Mouse (Mus musculus): Measurements from ENCODE around the gene Rnf227. TPM values are rescaled to one million over a fixed set of nuclear protein-coding genes. Genes with fewer than 3 reads are reported as not detected.
A peak's percentile ranks its signal among the peaks of the same experiment; 100 is the strongest.

Gene Rnf227
- total and polyA plus RNA-seq, 2 experiments from 2014 or later, result 127 to 241 TPM

GRCm38 (mm10) chr11:69366157-69366854 is 26.0 kb downstream of the Rnf227 start:
- ATAC-seq, result peak; percentile 81

DNA sequence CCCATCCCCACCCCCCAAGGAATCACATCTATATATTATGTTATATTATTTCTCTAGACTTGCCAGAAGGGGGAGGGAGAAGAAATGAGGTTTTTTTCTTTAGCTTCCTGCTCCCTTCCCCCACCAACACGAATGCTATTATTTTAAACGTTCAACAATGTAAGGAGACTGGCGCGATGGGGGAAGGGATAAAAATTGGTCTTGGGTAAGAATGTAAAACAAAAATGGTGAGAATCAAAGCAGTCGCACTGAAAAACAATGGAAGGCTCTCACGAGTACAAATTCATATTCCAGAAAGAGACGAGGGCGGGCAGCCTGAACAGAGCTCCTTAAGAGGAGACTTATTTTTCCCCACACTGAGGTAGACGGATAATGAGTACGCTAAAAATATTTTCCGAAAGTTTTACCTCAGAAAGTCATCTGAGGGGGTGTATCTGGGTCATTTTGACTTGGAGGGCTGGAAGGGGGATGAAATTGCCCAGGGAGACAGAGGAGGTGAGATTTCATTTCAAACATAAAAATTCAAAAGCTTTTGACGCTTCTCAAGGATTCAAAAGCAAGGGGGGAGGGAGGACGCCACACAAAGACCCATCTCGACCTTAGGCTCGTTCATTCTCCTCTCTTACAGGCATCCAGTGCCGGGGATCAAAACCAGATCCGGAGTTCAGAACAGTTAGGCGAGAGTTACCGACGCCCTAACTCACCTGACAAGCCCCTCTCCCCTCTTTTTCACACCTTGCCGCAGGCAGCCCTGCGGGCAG is 26.8 kb downstream of the Rnf227 start:
- Histone ChIP-seq H3K4me3 (ENCODE audit: low read length) (peak overlapping the region; percentile 79), H3K27ac (peak overlapping the region; percentile 88), H3K9me3 (ENCODE audit: low read length) (no peaks in the 10 kb centered on the region), H3K4me2 (ENCODE audit: low read depth, low read length) (peak overlapping the region; percentile 93), H3K4me1 (ENCODE audit: insufficient read depth, low read length) (peaks cover 29% of the 10 kb centered on the region), H3K9ac (replicated peaks; ENCODE audit: low read length) (peak overlapping the region; percentile 99), H3K27me3 (ENCODE audit: insufficient read depth, low read length) (no peaks in the 10 kb centered on the region), H3K36me3 (ENCODE audit: insufficient read depth, low read length) (peaks cover 3% of the 10 kb centered on the region; the same call in 1 of the 2 replicates)
- DNase-seq (ENCODE audit: low spot score), result no peak
- ATAC-seq, result no peak
- TF ChIP-seq CTCF (IDR thresholded peaks at IDR 0.05; ENCODE audit: low read depth), result no peak
- under 1% methylated on average over 22 of the region's 22 CpGs for WGBS

More at GRCm38 (mm10) chr11:69366157-69366854, 26.0 kb downstream of the Rnf227 start:
- peak; percentile 31 for TF ChIP-seq CTCF (IDR thresholded peaks at IDR 0.05; ENCODE audit: low read depth)
- peak overlapping the region; percentile 93 for H3K4me2 ChIP-seq (ENCODE audit: low read depth, low read length)
- H3K9me3 ChIP-seq (ENCODE audit: low read length), result no peaks in the 10 kb centered on the region
- peaks cover 7% of the 10 kb centered on the region; the same call in 1 of the 2 replicates for H3K36me3 ChIP-seq (ENCODE audit: insufficient read depth, low read length)
- H3K9ac ChIP-seq (replicated peaks; ENCODE audit: low read length), result peak overlapping the region; percentile 99
- peak; percentile 97 for DNase-seq (ENCODE audit: low spot score)
- H3K27ac ChIP-seq, result peak overlapping the region; percentile 88
- 1% methylated on average over 26 of the region's 26 CpGs for WGBS
- H3K4me3 ChIP-seq (ENCODE audit: low read length), result peak overlapping the region; percentile 79
- H3K27me3 ChIP-seq (ENCODE audit: insufficient read depth, low read length), result no peaks in the 10 kb centered on the region
- peaks cover 28% of the 10 kb centered on the region for H3K4me1 ChIP-seq (ENCODE audit: insufficient read depth, low read length)

DNA sequence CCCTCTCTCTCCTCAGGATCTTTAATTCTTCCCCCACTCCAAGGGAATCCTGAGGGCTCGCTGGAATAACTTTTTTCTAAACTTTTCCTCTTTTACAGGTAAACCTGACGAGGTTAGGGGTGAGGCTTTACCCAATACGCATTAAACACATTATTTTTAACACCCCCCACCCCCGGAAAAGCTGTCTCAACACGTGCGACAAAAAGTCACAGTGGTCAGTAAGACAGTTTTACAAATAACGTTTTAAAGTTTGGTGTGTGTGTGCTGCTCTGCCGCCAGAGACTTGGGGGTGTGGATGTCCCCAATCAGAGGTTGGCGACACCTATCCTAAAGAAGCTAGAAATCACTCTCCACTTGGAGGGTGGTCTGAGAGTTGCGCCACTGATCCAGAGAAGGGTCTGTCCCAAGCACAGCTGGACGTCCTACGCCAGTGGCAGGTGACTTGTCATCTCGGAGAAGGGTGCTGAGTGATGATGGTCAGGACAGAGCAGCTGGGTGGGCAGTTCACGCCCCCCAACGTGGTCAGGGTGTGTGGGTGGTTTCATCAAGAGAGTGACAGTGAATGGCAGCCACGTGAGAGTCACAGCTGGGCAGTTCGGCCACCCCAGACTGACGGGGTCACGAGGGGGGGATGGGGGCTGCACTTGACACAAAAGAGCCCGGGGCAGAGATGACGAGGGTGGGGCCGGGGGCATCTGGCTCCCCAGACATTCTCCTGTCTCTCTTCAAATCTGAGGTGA is 27.5 kb downstream of the Rnf227 start:
- H3K9me3 ChIP-seq (ENCODE audit: low read length), result no peaks in the 10 kb centered on the region
- H3K27me3 ChIP-seq (ENCODE audit: insufficient read depth, low read length), result no peaks in the 10 kb centered on the region
- TF ChIP-seq CTCF (IDR thresholded peaks at IDR 0.05; ENCODE audit: low read depth), result no peak
- H3K27ac ChIP-seq, result peak overlapping the region; percentile 98
- H3K4me2 ChIP-seq (ENCODE audit: low read depth, low read length), result peak overlapping the region; percentile 93
- peaks cover 3% of the 10 kb centered on the region; the same call in 1 of the 2 replicates for H3K36me3 ChIP-seq (ENCODE audit: insufficient read depth, low read length)
- H3K4me1 ChIP-seq (ENCODE audit: insufficient read depth, low read length), result peaks cover 29% of the 10 kb centered on the region
- DNase-seq (ENCODE audit: low spot score), result peak; percentile 20
- peak; percentile 10; the same call in 1 of the 2 replicates for ATAC-seq
- peak overlapping the region; percentile 79 for H3K4me3 ChIP-seq (ENCODE audit: low read length)
- WGBS, result under 1% methylated on average over 22 of the region's 22 CpGs
- H3K9ac ChIP-seq (replicated peaks; ENCODE audit: low read length), result peak overlapping the region; percentile 99

DNA sequence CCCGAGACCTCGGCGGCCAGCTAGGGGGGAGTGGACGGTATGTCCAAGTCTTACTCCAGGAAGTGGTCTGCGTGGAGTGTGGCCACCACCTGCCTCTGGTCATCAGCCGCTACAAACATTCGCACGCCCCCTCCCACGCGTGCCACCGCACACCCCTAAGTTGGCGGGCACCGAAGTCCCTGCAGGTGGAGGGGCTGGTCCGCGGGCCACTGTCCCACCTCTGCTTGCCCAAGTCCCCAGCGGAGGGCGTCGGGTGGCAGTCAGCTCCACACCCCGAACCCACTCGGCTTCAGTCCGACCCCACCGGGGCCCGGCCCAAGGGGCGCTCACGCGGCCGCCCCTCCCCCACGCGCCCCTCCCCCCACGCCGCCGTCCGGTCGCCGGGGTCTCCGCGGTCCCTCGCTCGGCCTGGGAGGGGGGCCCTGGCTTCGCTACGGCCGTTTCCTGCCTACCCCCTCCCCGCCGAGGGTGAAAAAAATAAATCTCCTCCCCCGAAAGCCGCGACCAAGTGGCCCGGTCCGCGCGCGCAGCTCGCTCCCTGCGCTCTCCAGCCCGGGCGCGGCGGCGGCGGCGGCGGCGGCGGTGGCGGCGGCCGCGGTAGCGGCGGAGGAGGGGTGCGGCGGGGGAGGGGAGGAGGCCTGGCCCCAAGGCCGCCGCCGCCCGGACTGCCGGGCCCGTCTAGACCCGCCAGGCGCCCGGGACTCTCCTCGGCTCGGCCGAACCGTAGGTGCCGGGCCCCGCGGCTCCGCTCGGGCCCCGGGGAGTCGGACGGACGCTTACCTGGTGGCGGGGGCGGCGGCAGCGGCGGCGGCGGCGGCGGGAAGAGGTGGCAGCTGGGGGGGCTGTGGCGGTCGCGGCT is 28.3 kb downstream of the Rnf227 start:
- H3K36me3 ChIP-seq (ENCODE audit: insufficient read depth, low read length), result no peaks in the 10 kb centered on the region
- H3K4me1 ChIP-seq (ENCODE audit: insufficient read depth, low read length), result peaks cover 29% of the 10 kb centered on the region
- DNase-seq (ENCODE audit: low spot score) (peak; percentile 71), ATAC-seq (no peak)
- no peaks in the 10 kb centered on the region for H3K27me3 ChIP-seq (ENCODE audit: insufficient read depth, low read length)
- no peak for TF ChIP-seq CTCF (IDR thresholded peaks at IDR 0.05; ENCODE audit: low read depth)
- peak overlapping the region; percentile 79 for H3K4me3 ChIP-seq (ENCODE audit: low read length)
- peak overlapping the region; percentile 99 for H3K9ac ChIP-seq (replicated peaks; ENCODE audit: low read length)
- WGBS, result 1% methylated on average over 52 of the region's 106 CpGs
- H3K4me2 ChIP-seq (ENCODE audit: low read depth, low read length), result peak overlapping the region; percentile 93
- H3K9me3 ChIP-seq (ENCODE audit: low read length), result no peaks in the 10 kb centered on the region
- peak overlapping the region; percentile 98 for H3K27ac ChIP-seq

DNA sequence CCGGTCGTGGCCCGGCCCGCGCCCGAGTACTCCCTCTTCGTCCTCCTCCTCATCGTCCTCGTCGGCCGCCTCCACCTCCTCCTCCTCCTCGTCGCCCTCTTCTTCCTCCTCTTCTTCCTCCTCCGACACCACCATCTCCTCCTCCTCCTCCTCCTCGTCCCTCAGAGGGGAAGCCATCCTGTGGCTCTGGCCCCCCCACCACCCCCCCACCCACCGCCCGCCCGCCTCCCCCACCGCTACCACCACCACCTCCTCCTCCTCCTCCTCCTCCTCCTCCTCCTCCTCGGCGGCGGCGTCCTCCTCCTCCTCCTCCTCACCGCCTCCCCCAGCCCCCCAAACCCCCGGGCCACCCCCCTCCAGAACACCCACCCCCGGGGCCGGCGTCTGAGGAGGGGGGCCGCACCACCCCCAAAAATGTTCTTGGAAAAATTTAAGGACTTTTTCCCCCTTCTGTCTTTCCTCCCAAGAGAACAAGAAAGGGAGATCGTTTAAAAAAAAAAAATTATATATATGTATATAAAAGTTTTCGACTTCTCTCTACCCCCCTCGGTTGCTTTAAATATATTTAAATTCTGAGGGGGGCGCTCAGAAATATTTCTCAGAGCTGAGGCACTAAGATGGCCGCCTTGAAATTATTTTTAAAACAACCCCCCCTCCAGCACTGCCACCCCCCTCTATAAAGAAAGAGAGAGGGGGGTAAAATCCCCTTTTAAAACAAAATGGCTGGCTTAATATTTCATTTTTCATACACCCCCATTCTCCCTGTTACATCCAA is 29.1 kb downstream of the Rnf227 start, which contains the start of gene Chd3:
TSS of gene Chd3 (minus strand) at position 192 of the 775 bp plus-strand sequence.
- peaks cover 26% of the 10 kb centered on the region for H3K4me1 ChIP-seq (ENCODE audit: insufficient read depth, low read length)
- no peak for TF ChIP-seq CTCF (IDR thresholded peaks at IDR 0.05; ENCODE audit: low read depth)
- H3K27me3 ChIP-seq (ENCODE audit: insufficient read depth, low read length), result no peaks in the 10 kb centered on the region
- peak within 1 kb of the TSS; percentile 98 for H3K27ac ChIP-seq
- peak within 1 kb of the TSS; percentile 99 for H3K9ac ChIP-seq (replicated peaks; ENCODE audit: low read length)
- H3K4me3 ChIP-seq (ENCODE audit: low read length), result peak within 1 kb of the TSS; percentile 79
- no peaks in the 10 kb centered on the region for H3K36me3 ChIP-seq (ENCODE audit: insufficient read depth, low read length)
- no peak for ATAC-seq
- 2% methylated on average over 23 of the region's 34 CpGs for WGBS
- DNase-seq (ENCODE audit: low spot score), result peak; percentile 39
- no peaks in the 10 kb centered on the region for H3K9me3 ChIP-seq (ENCODE audit: low read length)
- peak within 1 kb of the TSS; percentile 93 for H3K4me2 ChIP-seq (ENCODE audit: low read depth, low read length)

All from hindbrain, postnatal 0 days (tissue).